Mouse (Mus musculus) left cerebral cortex, adult 18-20 months (tissue): ENCODE measurements around the gene Gpr3. TPM values are rescaled to one million over a fixed set of nuclear protein-coding genes. Genes with fewer than 3 reads are reported as not detected.

Experiments used
- DNase-seq, 2 experiments: peaks; one replicate each; pipeline ENCODE4 v3.0.0; 2021 to 2022; ENCODE audit warnings: low spot score in 2 of 2, mixed read lengths in 1 of 2
- microRNA-seq, 2 experiments: library from miRNA; unstranded; fragments of <30 nt; microRNA quantifications; one replicate each; pipeline ENCODE4 v1.2.0; 2021
- total RNA-seq, 2 experiments: library from RNA; stranded (reverse); gene quantifications; 2 replicates each; pipeline ENCODE4 v1.2.3; 2021

Gpr3 gene
- total RNA-seq, 2 experiments from 2014 or later: 14.8 to 16.7 TPM

DNA sequence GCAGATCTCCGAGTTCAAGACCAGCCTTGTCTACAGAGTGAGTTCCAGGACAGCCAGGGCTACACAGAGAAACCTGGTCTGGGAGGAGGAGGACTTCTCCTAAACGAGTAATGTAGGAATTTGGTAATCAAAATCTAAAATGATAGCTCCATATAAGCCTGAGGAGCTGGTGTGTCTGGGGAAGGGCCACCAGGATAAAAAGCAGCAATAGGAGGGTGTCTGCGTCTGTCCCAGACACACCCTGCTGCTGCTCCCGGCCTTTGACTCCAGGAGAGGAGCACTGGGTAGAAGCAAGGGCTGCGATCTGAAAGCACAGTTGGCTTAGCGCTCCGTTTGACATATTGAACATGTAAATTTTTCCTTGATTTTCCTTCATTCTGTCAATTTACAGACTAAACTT is 37.1 kb downstream of the Gpr3 start:
- no peak for DNase-seq

DNA sequence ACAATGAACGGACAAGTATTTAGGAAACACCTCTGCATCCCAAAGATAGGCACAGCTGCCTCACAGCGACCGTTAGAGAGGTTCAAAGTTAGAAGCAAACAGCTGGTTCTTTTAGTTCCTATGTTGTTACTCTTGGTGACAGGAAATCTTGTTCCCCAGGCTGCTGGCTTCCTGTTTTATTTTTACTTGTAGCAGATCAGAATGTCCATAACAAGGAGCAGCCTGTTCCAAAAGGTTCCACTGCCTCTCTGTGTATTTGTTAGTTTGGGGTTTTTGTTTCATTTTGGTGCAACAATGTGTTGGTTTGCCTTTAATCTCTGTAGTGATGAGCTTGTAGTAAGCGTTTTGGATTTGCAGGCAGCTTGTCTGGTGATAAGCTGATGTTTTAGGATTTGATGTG is 38.0 kb downstream of the Gpr3 start:
- DNase-seq: no peak

DNA sequence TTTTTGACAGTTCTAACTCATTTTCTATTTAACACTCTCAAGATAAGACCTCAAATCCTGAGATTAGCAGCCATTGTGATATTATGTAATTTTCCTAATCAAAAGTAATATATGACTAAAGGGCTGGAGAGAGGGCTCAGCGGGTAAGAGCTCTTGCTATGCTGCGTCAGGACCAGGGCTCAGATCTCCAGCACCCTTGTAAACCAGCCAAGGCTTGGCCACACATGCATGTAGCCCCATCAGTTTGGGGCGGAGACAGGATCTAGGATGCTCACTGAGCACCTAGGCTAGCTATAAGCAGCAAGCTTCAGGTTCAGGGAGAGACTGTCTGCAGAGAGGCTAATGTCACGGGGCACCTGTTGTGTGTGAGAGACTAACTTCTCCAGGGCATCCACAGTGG is 39.9 kb downstream of the Gpr3 start:
- DNase-seq: no peak

DNA sequence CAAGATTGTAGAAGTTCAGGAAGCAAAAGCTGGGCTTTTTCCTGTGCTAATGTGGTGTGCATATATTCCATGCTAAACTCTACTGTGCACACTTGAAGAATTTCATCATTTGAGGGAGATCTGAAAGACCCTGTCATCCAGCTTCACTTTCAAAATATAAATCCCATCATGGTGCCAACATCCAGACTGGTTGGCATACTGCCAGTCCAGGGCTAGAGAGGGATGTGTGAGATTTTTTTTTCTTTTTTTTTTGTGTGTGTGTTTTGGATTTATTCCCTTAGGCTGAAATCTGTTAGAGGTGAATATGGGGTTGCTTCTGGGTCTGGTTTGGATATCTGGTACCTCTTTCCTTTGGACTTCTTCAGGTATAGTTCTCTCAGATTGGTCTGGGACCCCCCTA is 41.7 kb downstream of the Gpr3 start:
- no peak for DNase-seq

DNA sequence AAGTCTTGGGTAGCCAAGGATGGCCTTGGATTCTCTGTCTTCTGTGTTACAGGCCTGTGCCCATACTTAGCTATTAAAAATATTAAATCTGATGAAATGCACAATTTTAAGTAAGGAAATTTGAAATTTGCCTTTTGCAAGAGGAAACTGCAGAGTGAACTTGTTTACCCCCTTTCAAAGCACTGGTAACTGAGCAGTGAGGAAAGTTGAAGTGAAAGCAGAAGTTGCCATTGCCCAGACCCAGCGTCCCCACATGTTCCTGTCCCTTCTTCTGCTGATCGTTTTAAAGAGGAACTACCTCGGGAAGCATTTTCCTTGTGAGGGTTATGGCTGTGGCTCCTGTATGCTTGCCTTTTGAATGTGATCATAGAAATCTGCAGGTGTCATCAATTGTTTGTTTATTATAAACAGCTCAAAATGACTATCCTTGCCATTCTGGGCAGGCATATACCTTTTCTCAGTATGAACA is 42.2 kb downstream of the Gpr3 start:
- no peak for DNase-seq

DNA sequence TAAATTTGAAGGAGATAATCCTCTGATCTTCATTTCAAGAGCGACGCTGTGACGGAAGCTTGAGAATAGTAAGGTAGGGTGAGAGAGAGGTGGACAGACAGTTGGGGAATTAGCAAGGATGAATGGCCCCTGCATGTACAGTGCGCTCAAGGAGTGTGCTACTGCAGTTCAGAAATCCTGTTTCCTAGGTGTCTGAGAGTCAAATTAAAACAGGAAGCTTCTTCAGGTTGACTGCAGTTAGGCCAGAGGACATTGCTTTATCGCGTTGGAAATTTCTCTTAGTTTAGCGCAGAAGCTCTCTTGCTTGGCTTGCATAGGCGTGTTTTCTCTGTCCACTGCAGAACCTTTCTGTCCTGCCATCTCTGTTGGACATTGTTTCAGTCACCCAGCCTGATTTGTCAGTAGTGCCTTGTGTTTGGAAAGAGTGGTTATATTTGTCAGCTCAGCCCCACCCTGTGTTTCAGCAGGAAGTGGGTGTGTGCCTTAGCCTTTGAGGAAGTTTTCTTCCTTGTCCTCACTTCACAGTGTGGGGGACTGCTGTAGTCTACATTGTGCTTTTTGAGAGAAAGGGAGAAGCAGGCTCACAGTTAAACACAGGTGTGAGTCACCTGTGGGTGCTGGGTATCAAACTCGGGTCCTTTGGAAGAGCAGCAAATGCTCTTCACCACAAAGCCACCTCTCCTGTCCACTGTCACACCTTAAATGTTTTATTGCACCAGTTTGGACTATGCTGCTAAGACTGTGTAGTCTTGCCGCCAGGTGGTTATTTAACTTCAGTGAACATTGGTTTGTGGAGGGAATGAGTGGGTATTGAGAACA is 42.9 kb downstream of the Gpr3 start:
- DNase-seq: no peak

DNA sequence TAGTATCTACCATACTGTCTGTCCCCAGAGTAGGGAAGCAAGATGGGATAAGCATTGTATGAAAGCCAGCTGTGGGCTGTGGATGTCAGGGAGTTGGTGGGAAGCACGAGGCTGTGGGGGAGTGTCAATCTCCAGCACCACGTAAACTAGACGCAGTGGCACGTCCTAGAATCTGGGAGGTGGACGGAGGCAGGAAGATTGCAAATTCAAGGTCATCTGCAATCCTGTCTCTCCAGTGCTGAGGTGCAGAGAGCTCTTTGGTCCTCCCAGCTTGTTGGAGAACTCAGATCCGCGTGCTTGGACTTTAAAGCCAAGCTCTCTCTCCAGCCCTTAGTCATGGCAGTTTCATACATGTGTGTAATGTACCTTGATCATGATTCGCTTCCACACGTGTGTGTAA is 45.6 kb downstream of the Gpr3 start:
- DNase-seq: no peak

DNA sequence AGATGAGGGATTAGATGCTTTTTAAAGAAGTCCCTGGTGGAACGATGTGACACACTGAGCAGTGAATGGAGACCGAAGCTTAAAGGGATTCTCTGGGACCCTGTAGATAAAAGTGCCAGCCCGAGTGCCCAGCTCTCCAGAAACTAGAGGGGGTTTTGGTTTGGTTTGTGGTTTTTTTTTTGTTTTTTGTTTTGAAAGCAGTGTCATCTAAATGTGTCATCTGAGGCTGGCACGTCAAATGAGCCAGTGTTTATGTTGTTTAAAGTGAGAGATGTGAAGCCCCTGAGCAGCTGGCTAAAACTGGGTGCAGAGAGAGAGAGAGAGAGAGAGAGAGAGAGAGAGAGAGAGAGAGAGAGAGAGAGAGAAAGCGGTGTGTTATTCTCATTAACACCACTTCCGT is 50.1 kb downstream of the Gpr3 start:
- no peak for DNase-seq

DNA sequence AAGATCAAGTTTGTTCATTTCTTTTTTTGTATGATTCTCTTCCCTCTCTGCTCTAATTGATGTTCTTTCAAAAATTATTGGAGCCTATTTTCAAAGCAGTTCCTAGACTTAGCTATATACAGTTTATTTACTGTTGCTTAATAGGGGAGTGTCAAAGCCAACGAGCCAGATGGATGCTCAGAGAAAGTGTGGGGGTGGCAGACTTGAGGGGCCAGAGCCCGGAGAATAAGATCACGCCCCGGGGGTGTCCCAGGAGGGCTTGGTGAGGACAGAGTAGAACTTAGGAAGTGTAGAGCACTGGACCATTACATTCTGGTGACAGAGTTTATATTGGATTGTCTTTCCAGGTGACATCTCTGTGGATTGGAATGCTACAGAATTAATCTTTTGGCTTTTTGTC is 51.5 kb downstream of the Gpr3 start:
- no peak for DNase-seq

DNA sequence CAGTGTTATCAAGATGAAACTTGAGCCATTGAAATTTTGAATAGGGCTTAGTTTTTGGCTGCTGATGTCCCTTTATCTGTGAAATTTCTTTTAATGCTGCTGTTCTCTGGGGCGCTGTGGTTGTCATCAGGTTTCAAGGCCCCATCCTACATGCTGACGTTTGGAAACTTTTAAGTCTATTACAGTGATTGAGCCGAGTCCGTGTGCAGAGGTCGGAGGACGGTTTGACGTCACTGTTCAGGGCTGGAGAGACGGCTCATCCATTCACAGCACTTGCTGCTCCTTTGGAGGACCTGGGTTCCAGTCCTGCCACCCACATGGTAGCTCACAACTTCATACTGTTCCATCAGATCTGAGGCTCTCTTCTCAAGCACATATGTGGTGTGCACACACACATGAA is 52.1 kb downstream of the Gpr3 start:
- DNase-seq: no peak

DNA sequence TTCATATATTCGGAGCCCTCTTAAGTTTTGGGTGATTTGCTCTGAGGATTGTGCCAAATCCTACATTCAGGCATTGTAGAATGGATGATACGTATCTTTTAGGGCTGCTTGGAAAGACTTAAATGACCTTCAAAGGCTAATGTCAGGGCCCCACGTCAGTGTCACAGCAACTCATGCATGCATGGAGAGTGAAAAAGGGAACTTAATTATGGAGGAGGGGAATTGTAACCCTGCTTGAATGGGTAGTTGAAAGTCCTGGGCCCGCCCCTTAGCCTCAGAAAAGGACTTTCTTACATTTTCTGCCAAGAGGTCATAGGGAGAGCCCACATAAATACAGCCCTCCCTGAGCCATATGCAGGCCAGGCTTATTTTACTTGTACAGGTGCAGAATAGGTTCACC is 52.7 kb downstream of the Gpr3 start:
- no peak for DNase-seq

Small RNA genes lying within 50 kb of the gene (microRNA-seq; reads per million reads assigned to microRNA genes)
- 0.85 to 1.2 reads per million in 2 experiments for gene Mir7017

Other genes starting within 250 kb of the Gpr3 start
- gene Fgr, start 238.4 kb downstream of the Gpr3 start, total RNA-seq: under 1 TPM; 0.26 to 0.59 TPM
- gene Ahdc1, start 201.3 kb downstream of the Gpr3 start, total RNA-seq: 100 to 1,000 TPM; 108 to 121 TPM
- 10 to 100 TPM; 25.7 to 28.2 TPM for gene Wasf2, start 82.0 kb downstream of the Gpr3 start, total RNA-seq
- 1 to 10 TPM; 4.6 to 5.1 TPM for gene Cd164l2, start 405 bp downstream of the Gpr3 start, total RNA-seq
- gene Map3k6, start 28.3 kb upstream of the Gpr3 start, total RNA-seq: 1 to 10 TPM; 5.8 to 7.4 TPM
- gene Sytl1, start 50.6 kb upstream of the Gpr3 start, total RNA-seq: 1 to 10 TPM; 6.7 to 7.3 TPM
- gene Tmem222, start 65.3 kb upstream of the Gpr3 start, total RNA-seq: 10 to 100 TPM; 88.3 to 97.2 TPM
- gene Wdtc1, start 140.9 kb upstream of the Gpr3 start, total RNA-seq: 10 to 100 TPM; 61.2 to 68.1 TPM
- 10 to 100 TPM; 46.3 to 47.9 TPM for gene Slc9a1, start 157.2 kb upstream of the Gpr3 start, total RNA-seq